Mouse (Mus musculus) thymus, adult 2 months (tissue): Measurements from ENCODE around the gene Ptgr2.

Experiments used
- CTCF ChIP-seq: fragments of 200-500 bp; IDR thresholded peaks from 2 replicates; pipeline ENCODE4 v1.5.1; 2012; ENCODE audit warnings: mild to moderate bottlenecking, control low read depth, low read length, moderate library complexity, borderline replicate concordance; ENCODE audit not compliant: control insufficient read depth, poor library complexity, insufficient read depth; ENCODE audit errors: extremely low read depth
- POLR2A ChIP-seq: fragments of 200-500 bp; IDR thresholded peaks from 2 replicates; pipeline ENCODE4 v1.6.1; 2012; ENCODE audit warnings: mild to moderate bottlenecking, low read length, control low read depth, moderate library complexity; ENCODE audit not compliant: control insufficient read depth, poor library complexity, insufficient read depth; ENCODE audit errors: extremely low read depth

GRCm38 (mm10) chr12:84252811-84253210 is 32.2 kb upstream of the Ptgr2 start:
- no peak for TF ChIP-seq POLR2A
- TF ChIP-seq CTCF, result no peak
